Mouse (Mus musculus): ENCODE measurements around the gene Auts2.

GRCm38 (mm10) chr5:131873116-131873515 lies 670.0 kb downstream of the Auts2 start:
- no peak for TF ChIP-seq CTCF (IDR thresholded peaks at IDR 0.05; ENCODE audit: insufficient read depth, low read length)
- no peak for TF ChIP-seq POLR2A (IDR thresholded peaks at IDR 0.05; ENCODE audit: borderline replicate concordance, extremely low read depth, low read depth, low read length)

Measured in lung, adult 2 months (tissue).